Mouse (Mus musculus) megakaryocyte, embryonic 14.5 days (primary cell): ENCODE measurements around the gene Bbof1.

ENCODE experiments used
- FLI1 ChIP-seq: IDR thresholded peaks from 2 replicates; pipeline ENCODE4 v1.6.1; 2012; ENCODE audit warnings: low read length, inconsistent platforms, mixed read lengths
- GATA1 ChIP-seq: IDR thresholded peaks from 3 replicates; pipeline ENCODE4 v1.6.1; 2012; ENCODE audit warnings: mixed read lengths, low read length, inconsistent platforms, borderline replicate concordance

DNA sequence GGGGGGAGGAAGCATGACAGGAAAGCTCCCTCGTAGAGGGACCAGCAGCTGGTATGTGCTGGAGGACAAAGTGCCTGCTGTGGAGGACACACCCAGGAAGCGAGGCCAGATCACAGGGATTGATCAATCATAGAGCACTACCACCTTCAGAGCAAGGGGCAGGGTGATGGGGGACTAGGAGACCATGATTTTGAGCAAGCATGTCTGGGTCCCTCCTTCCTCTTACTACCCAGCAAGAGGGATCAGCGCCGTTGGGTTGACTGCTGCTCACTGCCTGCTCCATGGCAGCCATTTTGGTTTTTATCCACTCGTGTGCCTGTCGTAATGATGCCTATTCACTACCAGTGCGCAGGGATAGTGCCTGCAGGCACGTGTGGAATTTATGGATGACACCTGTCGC is 44.6 kb upstream of the Bbof1 start:
- TF ChIP-seq GATA1 (no peak), FLI1 (no peak)
